Mouse (Mus musculus): Measurements from ENCODE around the gene Fpgs. TPM values are rescaled to one million over a fixed set of nuclear protein-coding genes. Genes with fewer than 3 reads are reported as not detected.

The Fpgs gene
- polyA plus RNA-seq, 1 experiment from 2014 or later, result 22.7 TPM

- Histone ChIP-seq H3K9me3 (no peaks in the 10 kb centered on the region), H3K4me3 (no peak overlapping the region), H3K4me2 (no peak overlapping the region), H3K27ac (replicated peaks) (0 out of 2 replicates have a peak overlapping the region, but pooled peaks have one; percentile 1), H3K9ac (no peak overlapping the region), H3K4me1 (replicated peaks) (no peaks in the 10 kb centered on the region), H3K36me3 (no peaks in the 10 kb centered on the region), H3K27me3 (no peaks in the 10 kb centered on the region)
- 72% methylated on average over 12 of the region's 12 CpGs for WGBS
- 0 out of 2 replicates have a peak, but pooled peaks have one; percentile 51 for ATAC-seq (ENCODE audit: low FRiP score, low read depth)
Measured at GRCm38 (mm10) chr2:32655826-32656225, 48.1 kb downstream of the Fpgs start.

GRCm38 (mm10) chr2:32655394-32655744 is 48.6 kb downstream of the Fpgs start:
- Histone ChIP-seq H3K4me1 (replicated peaks) (no peaks in the 10 kb centered on the region), H3K9ac (no peak overlapping the region), H3K36me3 (no peaks in the 10 kb centered on the region), H3K4me2 (no peak overlapping the region), H3K27me3 (no peaks in the 10 kb centered on the region), H3K4me3 (no peak overlapping the region), H3K27ac (replicated peaks) (peak overlapping the region; percentile 1; the same call in 1 of the 2 replicates), H3K9me3 (no peaks in the 10 kb centered on the region)
- 92% methylated on average over 3 of the region's 3 CpGs for WGBS
- no peak for ATAC-seq (ENCODE audit: low FRiP score, low read depth)

- Histone ChIP-seq H3K9me3 (no peaks in the 10 kb centered on the region), H3K36me3 (no peaks in the 10 kb centered on the region), H3K4me1 (replicated peaks) (no peaks in the 10 kb centered on the region), H3K4me2 (no peak overlapping the region), H3K9ac (no peak overlapping the region), H3K4me3 (no peak overlapping the region), H3K27me3 (no peaks in the 10 kb centered on the region), H3K27ac (replicated peaks) (peak overlapping the region; percentile 1; the same call in 1 of the 2 replicates)
- ATAC-seq (ENCODE audit: low FRiP score, low read depth), result no peak
- 70% methylated on average over 14 of the region's 14 CpGs for WGBS
Measured at GRCm38 (mm10) chr2:32654743-32655393, 49.1 kb downstream of the Fpgs start.

GRCm38 (mm10) chr2:32653764-32654163 is 50.2 kb downstream of the Fpgs start:
- WGBS, result 56% methylated on average over 7 of the region's 7 CpGs

GRCm38 (mm10) chr2:32647366-32647765 is 56.6 kb downstream of the Fpgs start:
- H3K9me3 ChIP-seq, result no peaks in the 10 kb centered on the region
- peak overlapping the region; percentile 15; the same call in 1 of the 2 replicates for H3K4me2 ChIP-seq
- H3K27me3 ChIP-seq, result no peaks in the 10 kb centered on the region
- H3K4me3 ChIP-seq, result peak overlapping the region; percentile 20
- no peak overlapping the region for H3K9ac ChIP-seq
- 86% methylated on average over 7 of the region's 7 CpGs for WGBS
- no peaks in the 10 kb centered on the region for H3K36me3 ChIP-seq
- H3K4me1 ChIP-seq (replicated peaks), result 0 out of 2 replicates have a peak, but pooled peaks cover 5% of the 10 kb centered on the region
- ATAC-seq (ENCODE audit: low FRiP score, low read depth), result no peak
- no peak overlapping the region for H3K27ac ChIP-seq (replicated peaks)

More at GRCm38 (mm10) chr2:32653764-32654163, 50.2 kb downstream of the Fpgs start:
- Histone ChIP-seq H3K4me3 (no peak overlapping the region), H3K9me3 (no peaks in the 10 kb centered on the region), H3K4me2 (no peak overlapping the region), H3K9ac (no peak overlapping the region), H3K27me3 (no peaks in the 10 kb centered on the region), H3K27ac (replicated peaks) (no peak overlapping the region), H3K4me1 (replicated peaks) (no peaks in the 10 kb centered on the region), H3K36me3 (no peaks in the 10 kb centered on the region)
- ATAC-seq (ENCODE audit: low FRiP score, low read depth), result no peak

GRCm38 (mm10) chr2:32646379-32647056 is 57.4 kb downstream of the Fpgs start, which contains the start of gene Eng:
Gene Eng (plus strand): TSS chr2:32646595.
- peak within 1 kb of the TSS; percentile 15; the same call in 1 of the 2 replicates for H3K4me2 ChIP-seq
- H3K9me3 ChIP-seq, result no peaks in the 10 kb centered on the region
- H3K36me3 ChIP-seq, result no peaks in the 10 kb centered on the region
- 0 out of 2 replicates have a peak within 1 kb of the TSS, but pooled peaks have one; percentile 18 for H3K9ac ChIP-seq
- H3K4me3 ChIP-seq, result peak within 1 kb of the TSS; percentile 20
- 0 out of 2 replicates have a peak, but pooled peaks cover 5% of the 10 kb centered on the region for H3K4me1 ChIP-seq (replicated peaks)
- ATAC-seq (ENCODE audit: low FRiP score, low read depth), result no peak
- WGBS, result 62% methylated on average over 31 of the region's 31 CpGs
- H3K27ac ChIP-seq (replicated peaks), result 0 out of 2 replicates have a peak within 1 kb of the TSS, but pooled peaks have one; percentile 42
- H3K27me3 ChIP-seq, result no peaks in the 10 kb centered on the region

GRCm38 (mm10) chr2:32645647-32646046 is 58.3 kb downstream of the Fpgs start:
- Histone ChIP-seq H3K9me3 (no peaks in the 10 kb centered on the region), H3K4me3 (no peak overlapping the region), H3K27me3 (no peaks in the 10 kb centered on the region), H3K4me2 (no peak overlapping the region), H3K9ac (no peak overlapping the region), H3K36me3 (no peaks in the 10 kb centered on the region), H3K4me1 (replicated peaks) (0 out of 2 replicates have a peak, but pooled peaks cover 5% of the 10 kb centered on the region), H3K27ac (replicated peaks) (no peak overlapping the region)
- 56% methylated on average over 3 of the region's 3 CpGs for WGBS
- ATAC-seq (ENCODE audit: low FRiP score, low read depth), result no peak

GRCm38 (mm10) chr2:32644799-32645475 is 59.0 kb downstream of the Fpgs start:
- WGBS, result 85% methylated on average over 8 of the region's 8 CpGs

GRCm38 (mm10) chr2:32644083-32644482 is 59.9 kb downstream of the Fpgs start:
- H3K4me1 ChIP-seq (replicated peaks), result 0 out of 2 replicates have a peak, but pooled peaks cover 5% of the 10 kb centered on the region
- H3K36me3 ChIP-seq, result no peaks in the 10 kb centered on the region
- no peak overlapping the region for H3K9ac ChIP-seq
- ATAC-seq (ENCODE audit: low FRiP score, low read depth), result no peak
- no peak overlapping the region for H3K4me3 ChIP-seq
- WGBS, result 87% methylated on average over 9 of the region's 9 CpGs
- H3K27ac ChIP-seq (replicated peaks), result no peak overlapping the region
- H3K27me3 ChIP-seq, result no peaks in the 10 kb centered on the region
- H3K4me2 ChIP-seq, result no peak overlapping the region
- no peaks in the 10 kb centered on the region for H3K9me3 ChIP-seq

More at GRCm38 (mm10) chr2:32644799-32645475, 59.0 kb downstream of the Fpgs start:
- ATAC-seq (ENCODE audit: low FRiP score, low read depth), result no peak
- H3K4me3 ChIP-seq, result no peak overlapping the region
- H3K36me3 ChIP-seq, result no peaks in the 10 kb centered on the region
- no peaks in the 10 kb centered on the region for H3K9me3 ChIP-seq
- 0 out of 2 replicates have a peak, but pooled peaks cover 5% of the 10 kb centered on the region for H3K4me1 ChIP-seq (replicated peaks)
- no peak overlapping the region for H3K27ac ChIP-seq (replicated peaks)
- no peaks in the 10 kb centered on the region for H3K27me3 ChIP-seq
- H3K9ac ChIP-seq, result no peak overlapping the region
- H3K4me2 ChIP-seq, result no peak overlapping the region

GRCm38 (mm10) chr2:32642813-32643212 is 61.1 kb downstream of the Fpgs start:
- no peak overlapping the region for H3K4me3 ChIP-seq
- no peak overlapping the region for H3K4me2 ChIP-seq
- H3K27ac ChIP-seq (replicated peaks), result no peak overlapping the region; the same call in 1 of the 2 replicates
- H3K9ac ChIP-seq, result no peak overlapping the region
- H3K4me1 ChIP-seq (replicated peaks), result 0 out of 2 replicates have a peak, but pooled peaks cover 5% of the 10 kb centered on the region
- ATAC-seq (ENCODE audit: low FRiP score, low read depth), result no peak
- H3K36me3 ChIP-seq, result no peaks in the 10 kb centered on the region
- no peaks in the 10 kb centered on the region for H3K9me3 ChIP-seq
- WGBS, result 67% methylated on average over 7 of the region's 7 CpGs
- no peaks in the 10 kb centered on the region for H3K27me3 ChIP-seq

GRCm38 (mm10) chr2:32641810-32642209 is 62.1 kb downstream of the Fpgs start:
- Histone ChIP-seq H3K9ac (no peak overlapping the region), H3K27me3 (no peaks in the 10 kb centered on the region), H3K9me3 (no peaks in the 10 kb centered on the region), H3K4me1 (replicated peaks) (0 out of 2 replicates have a peak, but pooled peaks cover 5% of the 10 kb centered on the region), H3K27ac (replicated peaks) (no peak overlapping the region), H3K36me3 (no peaks in the 10 kb centered on the region), H3K4me2 (no peak overlapping the region), H3K4me3 (no peak overlapping the region)
- 86% methylated on average over 5 of the region's 5 CpGs for WGBS
- no peak for ATAC-seq (ENCODE audit: low FRiP score, low read depth)
